Mouse (Mus musculus) CH12.LX (cell line): ENCODE measurements around the gene Ccdc63. TPM values are rescaled to one million over a fixed set of nuclear protein-coding genes. Genes with fewer than 3 reads are reported as not detected.
"Not testable (repeated sequence)": the region's sequence is repeated elsewhere in the genome, so short reads cannot be mapped to it uniquely, and the experiment has no call there.

Experiments used
- DNase-seq: peaks from one replicate; pipeline ENCODE4 v3.0.0-alpha.2; 2013; ENCODE audit errors: extremely low read depth
- H3K27ac ChIP-seq: 2 replicates; pipeline ENCODE4 v1.5.1; 2012; ENCODE audit warnings: low read depth, mild to moderate bottlenecking, control low read depth, moderate library complexity; ENCODE audit not compliant: insufficient read depth
- H3K27me3 ChIP-seq: replicated peaks from 2 replicates; pipeline ENCODE3; 2012; ENCODE audit warnings: inconsistent platforms
- H3K36me3 ChIP-seq, 2 experiments: replicated peaks in 1 of 2; 2 replicates each; pipeline versions ENCODE3 to v1.6.1; 2012; ENCODE audit warnings: inconsistent platforms in 1 of 2, low read length in 1 of 2, mild to moderate bottlenecking in 1 of 2, mixed read lengths in 1 of 2, moderate library complexity in 1 of 2; ENCODE audit not compliant: control insufficient read depth in 1 of 2, insufficient read depth in 1 of 2
- H3K4me1 ChIP-seq, 2 experiments: 2 replicates each; pipeline ENCODE4 v1.6.1; 2012; ENCODE audit warnings: inconsistent platforms in 1 of 2, moderate library complexity in 1 of 2; ENCODE audit not compliant: insufficient read depth in 2 of 2, control insufficient read depth in 1 of 2
- H3K4me2 ChIP-seq: 2 replicates; pipeline ENCODE4 v1.6.1; 2012; ENCODE audit warnings: low read depth, mild to moderate bottlenecking, control low read depth; ENCODE audit not compliant: poor library complexity, insufficient read depth, severe bottlenecking
- H3K4me3 ChIP-seq, 3 experiments: fragments of 150-350 bp in 1 of 3; sonication (generic) in 1 of 3; replicated peaks in 1 of 3; 2 replicates each; pipeline versions ENCODE3 to v1.5.1; 2011 to 2012; ENCODE audit warnings: low read depth in 2 of 3, low read length in 2 of 3, mild to moderate bottlenecking in 2 of 3, moderate library complexity in 2 of 3, control low read depth in 1 of 3, improper control_type of control experiment in 1 of 3, inconsistent platforms in 1 of 3, mixed read lengths in 1 of 3; ENCODE audit not compliant: poor library complexity in 1 of 3
- H3K79me2 ChIP-seq: replicated peaks from 2 replicates; pipeline ENCODE4 v1.6.1; 2012; ENCODE audit warnings: mild to moderate bottlenecking, moderate library complexity; ENCODE audit not compliant: control insufficient read depth, poor library complexity, insufficient read depth, severe bottlenecking; ENCODE audit errors: extremely low read depth
- H3K9ac ChIP-seq: 2 replicates; pipeline ENCODE4 v1.6.1; 2012; ENCODE audit warnings: low read depth, mild to moderate bottlenecking, control low read depth, moderate library complexity; ENCODE audit not compliant: insufficient read depth
- H3K9me3 ChIP-seq: replicated peaks from 2 replicates; pipeline ENCODE3; 2012; ENCODE audit warnings: low read length, inconsistent platforms, mixed read lengths
- CHD1 ChIP-seq: IDR thresholded peaks from 2 replicates; pipeline ENCODE4 v1.6.1; 2012; ENCODE audit warnings: low read depth, low read length, improper control_type of control experiment, inconsistent platforms
- E2F4 ChIP-seq: IDR thresholded peaks from 2 replicates; pipeline ENCODE4 v1.6.1; 2011; ENCODE audit warnings: low read depth, low read length, improper control_type of control experiment; ENCODE audit not compliant: insufficient replicate concordance
- EP300 ChIP-seq: IDR thresholded peaks from 2 replicates; pipeline ENCODE4 v1.6.1; 2011; ENCODE audit warnings: low read length, improper control_type of control experiment
- MAX ChIP-seq: IDR thresholded peaks from 2 replicates; pipeline ENCODE4 v1.6.1; 2011; ENCODE audit warnings: low read length, improper control_type of control experiment
- MAZ ChIP-seq: IDR thresholded peaks from 2 replicates; pipeline ENCODE4 v1.6.1; 2012; ENCODE audit warnings: low read depth, mild to moderate bottlenecking, inconsistent platforms, low read length, improper control_type of control experiment, moderate library complexity
- NELFE ChIP-seq: IDR thresholded peaks from 2 replicates; pipeline ENCODE4 v1.6.1; 2011; ENCODE audit warnings: low read depth, low read length, improper control_type of control experiment
- PAX5 ChIP-seq: IDR thresholded peaks from 2 replicates; pipeline ENCODE4 v1.6.1; 2012; ENCODE audit warnings: low read length, inconsistent platforms, mixed read lengths
- POLR2A ChIP-seq: IDR thresholded peaks from 2 replicates; pipeline ENCODE4 v1.6.1; 2011; ENCODE audit warnings: low read depth, mild to moderate bottlenecking, improper control_type of control experiment, low read length
- SIN3A ChIP-seq: IDR thresholded peaks from 2 replicates; pipeline ENCODE4 v1.6.1; 2012; ENCODE audit warnings: low read length, improper control_type of control experiment, inconsistent platforms
- TBP ChIP-seq: conservative IDR thresholded peaks from 2 replicates; pipeline ENCODE4 v1.6.1; 2011; ENCODE audit warnings: low read depth, low read length, improper control_type of control experiment
- TCF12 ChIP-seq: IDR thresholded peaks from 2 replicates; pipeline ENCODE4 v1.6.1; 2014; ENCODE audit warnings: low read depth, mild to moderate bottlenecking, inconsistent platforms, low read length, improper control_type of control experiment
- UBTF ChIP-seq: IDR thresholded peaks from 2 replicates; pipeline ENCODE4 v1.6.1; 2012; ENCODE audit warnings: low read depth, mild to moderate bottlenecking, inconsistent platforms, low read length, improper control_type of control experiment, moderate library complexity
- USF1 ChIP-seq: IDR thresholded peaks from 2 replicates; pipeline ENCODE4 v1.6.1; 2014; ENCODE audit warnings: low read depth, mild to moderate bottlenecking, inconsistent platforms, low read length, improper control_type of control experiment
- USF2 ChIP-seq: conservative IDR thresholded peaks from 2 replicates; pipeline ENCODE4 v1.6.1; 2011; ENCODE audit warnings: low read depth, low read length, improper control_type of control experiment
- ZKSCAN1 ChIP-seq: IDR thresholded peaks from 2 replicates; pipeline ENCODE4 v1.6.1; 2012; ENCODE audit warnings: low read depth, inconsistent platforms, low read length, improper control_type of control experiment, borderline replicate concordance
- ZNF384 ChIP-seq: IDR thresholded peaks from 2 replicates; pipeline ENCODE4 v1.6.1; 2012; ENCODE audit warnings: low read depth, low read length, improper control_type of control experiment, inconsistent platforms
- dilution Hi-C: fragments of 300-500 bp; cut with MboI; formaldehyde crosslinking; loops from 2 replicates; pipeline ENCODE4 v1.14.3; 2020; ENCODE audit warnings: low sequenced_read_pairs; ENCODE audit not compliant: extremely low pct_unique_long_range_greater_than_20kb, extremely low pct_ligation_motif_present
- in situ Hi-C: fragments of 300-500 bp; cut with MboI; formaldehyde crosslinking; loops from 3 replicates; pipeline ENCODE4 v1.14.3; 2019; ENCODE audit warnings: low sequenced_read_pairs, low pct_ligation_motif_present, low pct_unique_long_range_greater_than_20kb, mixed read lengths
- polyA plus RNA-seq: library from polyadenylated mRNA; unstranded; fragments of >175 nt; gene quantifications from 2 replicates; pipeline ENCODE4 v1.2.1, GENCODE M21; 2012; ENCODE audit warnings: low read depth; ENCODE audit not compliant: insufficient read length
- total RNA-seq, 2 experiments: library from RNA; depleted of rRNA; stranded (reverse); fragments of 300-350 nt in 1 of 2; fragments of >200 nt in 1 of 2; gene quantifications; 2 replicates each; pipeline ENCODE4 v1.2.3; 2012 to 2014

Gene Ccdc63
- total and polyA plus RNA-seq, 3 experiments = 0.39 to 0.70 (median 0.47) TPM

DNA sequence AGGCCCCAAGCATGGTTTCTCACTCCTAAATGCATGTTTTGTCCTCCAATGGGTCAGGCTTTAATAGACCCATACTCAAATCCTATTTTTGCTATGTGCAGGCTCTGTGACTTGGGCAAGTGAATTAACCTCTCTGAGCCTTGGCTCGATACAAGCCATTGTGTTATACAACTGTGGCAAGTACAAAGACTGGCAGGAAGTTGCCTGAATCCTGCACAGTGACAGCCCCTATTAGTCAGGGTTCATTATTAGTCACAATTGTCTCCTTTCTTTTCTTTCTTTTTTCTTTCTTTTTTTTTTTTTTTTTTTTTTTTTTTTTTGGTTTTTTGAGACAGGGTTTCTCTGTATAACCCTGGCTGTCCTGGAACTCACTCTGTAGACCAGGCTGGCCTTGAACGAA, 852 bp downstream of the Ccdc63 start:
- in situ Hi-C loops = loop anchor here (25.0 kb wide), 2 partner anchors 123 to 498 kb away; partner anchors contain the start of genes P2rx7 and Tctn1
- H3K9ac ChIP-seq, H3K79me2 ChIP-seq, H3K27ac ChIP-seq, dilution Hi-C loops, DNase-seq, H3K27me3 ChIP-seq, H3K36me3 ChIP-seq, H3K4me2 ChIP-seq, H3K4me3 ChIP-seq, H3K9me3 ChIP-seq: not testable (repeated sequence)
- peaks cover 3 to 20% of the 10 kb centered on the region in 2 experiments for H3K4me1 ChIP-seq
- TF ChIP-seq ZNF384 = peak; percentile 55; the same call in 1 of the 2 replicates

- no peak for TF ChIP-seq PAX5
- TF ChIP-seq MAZ = no peak
- no peak for TF ChIP-seq USF1
- no peak for TF ChIP-seq CHD1
- no peak for TF ChIP-seq POLR2A
- TF ChIP-seq UBTF = no peak
- TF ChIP-seq ZKSCAN1 = no peak
- no peak for TF ChIP-seq EP300
- TF ChIP-seq NELFE = no peak
- no peak for TF ChIP-seq SIN3A
- TF ChIP-seq MAX = no peak
- TF ChIP-seq E2F4 = no peak
- TF ChIP-seq USF2 = no peak
- TF ChIP-seq TBP = no peak
- no peak for TF ChIP-seq TCF12
- no peaks in the 10 kb centered on the region for H3K9me3 ChIP-seq
- no peaks in the 10 kb centered on the region for H3K79me2 ChIP-seq
- peaks cover 0 to 4% of the 10 kb centered on the region in 2 experiments for H3K36me3 ChIP-seq
- in situ Hi-C loops (loop anchor here (25.0 kb wide), 2 partner anchors 123 to 498 kb away; partner anchors contain the start of genes P2rx7 and Tctn1), dilution Hi-C loops (no loop called here)
- peaks cover 3 to 15% of the 10 kb centered on the region in 2 experiments for H3K4me1 ChIP-seq
- no peak overlapping the region for H3K27ac ChIP-seq
- H3K27me3 ChIP-seq = no peaks in the 10 kb centered on the region
- no peak overlapping the region for H3K4me2 ChIP-seq
- H3K9ac ChIP-seq = no peak overlapping the region
- H3K4me3 ChIP-seq = no peak overlapping the region
- no peak for DNase-seq
Measured at GRCm38 (mm10) chr5:122138856-122139255, 1.8 kb downstream of the Ccdc63 start.
